Mouse (Mus musculus) lung, adult 18-20 months (tissue): ENCODE results near the gene Stx8.

Source experiments
- DNase-seq, 2 experiments: peaks; one replicate each; pipeline ENCODE4 v3.0.0; 2022; ENCODE audit warnings: mixed read lengths in 2 of 2

The Stx8 gene

GRCm38 (mm10) chr11:68239756-68240155, 273.8 kb downstream of the Stx8 start:
- no peak for DNase-seq

- DNase-seq: no peak
Measured at GRCm38 (mm10) chr11:68244254-68244991, 278.4 kb downstream of the Stx8 start.

- DNase-seq: no peak
Measured at GRCm38 (mm10) chr11:68244992-68245261, 278.9 kb downstream of the Stx8 start.

- DNase-seq: no peak
Measured at GRCm38 (mm10) chr11:68247897-68248296, 281.9 kb downstream of the Stx8 start.

GRCm38 (mm10) chr11:68250106-68250505, 284.1 kb downstream of the Stx8 start:
- no peak for DNase-seq

GRCm38 (mm10) chr11:68253531-68253930, 287.5 kb downstream of the Stx8 start:
- peak in 1 of 2 experiments; percentile 9 for DNase-seq
